Mouse (Mus musculus) common myeloid progenitor, adult 5-6 weeks (primary cell): Measurements from ENCODE around the gene Lamc3. TPM values are rescaled to one million over a fixed set of nuclear protein-coding genes. Genes with fewer than 3 reads are reported as not detected.

Source experiments
- ATAC-seq: replicated peaks from 2 replicates; pipeline ENCODE4 v1.8.0; 2016; ENCODE audit warnings: low read depth, mild to moderate bottlenecking, moderate TSS enrichment, inconsistent platforms; ENCODE audit not compliant: poor library complexity, severe bottlenecking
- total RNA-seq: library from RNA; stranded (forward); fragments of 200-1000, 187-1606 nt; gene quantifications from 2 replicates; pipeline ENCODE4 v1.2.3, GENCODE M21; 2017

Lamc3 gene
- total RNA-seq, 1 experiment from 2014 or later, result 0.14 TPM

GRCm38 (mm10) chr2:31962501-31963224 lies 75.6 kb downstream of the Lamc3 start:
- no peak; the same call in 1 of the 2 replicates for ATAC-seq

GRCm38 (mm10) chr2:31963491-31963890 lies 76.4 kb downstream of the Lamc3 start:
- ATAC-seq, result no peak

GRCm38 (mm10) chr2:31964191-31964590 lies 77.1 kb downstream of the Lamc3 start:
- ATAC-seq, result no peak

DNA sequence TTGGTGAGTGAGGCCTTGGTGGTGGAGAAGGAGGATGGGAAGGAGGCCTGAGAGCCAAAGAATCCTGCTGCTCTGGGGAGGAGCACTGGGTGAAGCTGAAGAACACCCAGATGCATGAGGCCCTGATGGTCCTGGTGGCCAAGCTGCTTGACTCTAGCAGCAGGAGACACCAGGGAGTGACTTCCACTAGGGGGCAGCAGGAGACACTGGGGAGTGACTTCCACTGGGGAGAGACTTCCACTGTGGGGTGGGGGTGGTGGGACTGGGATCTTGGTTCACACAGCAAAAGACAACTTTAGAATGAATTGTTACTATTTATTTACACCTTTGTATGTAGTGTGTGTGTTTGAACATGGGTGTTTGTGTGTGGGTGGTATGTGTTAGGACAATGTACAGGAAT lies 78.0 kb downstream of the Lamc3 start:
- peak; percentile 69 for ATAC-seq

DNA sequence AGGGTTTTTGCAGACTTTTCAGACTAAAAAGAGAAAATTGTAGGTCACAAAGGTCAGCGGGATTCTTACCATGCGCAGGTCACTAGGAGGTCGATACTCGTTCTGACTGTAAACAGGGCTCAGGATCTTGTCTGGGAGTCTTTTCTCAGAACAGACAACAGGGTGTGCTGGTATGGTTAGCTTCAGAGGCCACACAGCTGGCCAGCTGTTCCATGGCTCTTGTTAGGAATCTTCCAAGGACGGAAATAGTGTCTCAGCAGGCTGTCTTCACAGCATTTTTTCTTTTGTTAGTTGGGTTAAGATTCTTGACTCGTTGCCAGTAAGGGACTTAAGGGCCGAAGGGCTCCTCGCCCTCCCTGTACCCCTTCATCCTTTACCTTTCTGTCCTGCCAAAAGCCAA lies 79.7 kb downstream of the Lamc3 start:
- no peak for ATAC-seq

DNA sequence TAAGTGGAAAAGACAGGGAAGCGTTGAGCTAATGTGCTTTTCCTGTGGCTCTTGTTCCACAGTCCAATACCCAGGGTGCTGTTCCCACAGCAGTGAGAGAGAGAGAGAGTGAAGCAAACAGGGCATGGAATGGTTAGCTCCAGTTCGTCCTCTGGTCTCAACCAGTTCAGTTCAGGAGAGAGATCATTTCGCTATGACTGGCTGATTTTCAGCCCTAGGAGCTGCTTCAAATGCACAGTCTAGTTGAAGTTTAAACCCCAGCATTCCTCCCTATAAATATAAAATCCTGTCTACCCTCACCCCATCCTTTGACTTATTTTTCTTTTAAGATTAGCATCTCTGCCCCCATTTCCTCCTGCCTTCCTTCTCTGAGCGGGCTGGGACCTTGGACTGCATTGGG lies 85.5 kb downstream of the Lamc3 start:
- no peak for ATAC-seq

- peak; percentile 99 for ATAC-seq
These were observed 87.2 kb downstream of the Lamc3 start, which contains the start of gene Nup214 for GRCm38 (mm10) chr2:31974141-31974808. Gene Nup214, plus strand, starts transcription at chr2:31974436.

GRCm38 (mm10) chr2:31974809-31975371 lies 87.8 kb downstream of the Lamc3 start:
- ATAC-seq, result no peak

DNA sequence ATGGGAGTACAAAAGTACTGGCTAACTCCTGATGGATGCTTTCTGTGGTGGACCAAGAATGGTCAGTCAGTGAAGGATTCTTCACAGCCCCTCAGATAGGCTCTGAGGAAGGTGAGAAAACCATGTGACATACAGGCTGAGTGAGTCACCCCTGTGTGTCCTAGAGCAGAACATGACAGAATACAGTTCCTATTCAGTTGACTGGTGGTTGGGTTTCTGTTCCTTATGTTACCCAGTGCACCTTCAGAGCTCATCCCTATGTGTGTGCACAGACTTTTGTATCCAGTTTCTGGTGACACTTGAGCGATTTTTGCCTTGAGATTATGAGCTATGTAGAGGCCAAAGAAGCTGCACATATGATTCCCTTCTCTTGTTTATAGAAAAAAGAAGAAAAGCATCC lies 100.7 kb downstream of the Lamc3 start:
- no peak for ATAC-seq

DNA sequence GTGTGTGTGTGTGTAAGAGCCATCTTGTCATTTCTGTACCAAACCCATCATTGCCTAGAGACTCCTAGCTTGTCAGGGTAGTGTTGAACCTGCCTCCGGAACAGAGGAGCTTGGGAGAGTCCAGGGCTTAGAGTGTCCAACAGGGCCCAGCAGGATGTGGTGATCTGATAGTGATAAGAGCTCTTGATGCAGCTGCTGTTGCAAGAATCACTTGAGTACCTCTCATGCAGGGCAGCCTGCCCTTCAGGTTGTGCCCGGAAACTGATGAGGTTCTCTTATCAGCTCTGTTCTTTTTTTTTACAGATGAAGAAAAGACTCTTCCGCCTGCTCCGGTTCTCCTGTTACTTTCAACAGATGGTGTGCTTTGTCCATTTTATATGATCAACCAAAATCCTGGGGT lies 103.9 kb downstream of the Lamc3 start:
- ATAC-seq, result no peak

GRCm38 (mm10) chr2:31994896-31995295 lies 107.8 kb downstream of the Lamc3 start:
- no peak for ATAC-seq

DNA sequence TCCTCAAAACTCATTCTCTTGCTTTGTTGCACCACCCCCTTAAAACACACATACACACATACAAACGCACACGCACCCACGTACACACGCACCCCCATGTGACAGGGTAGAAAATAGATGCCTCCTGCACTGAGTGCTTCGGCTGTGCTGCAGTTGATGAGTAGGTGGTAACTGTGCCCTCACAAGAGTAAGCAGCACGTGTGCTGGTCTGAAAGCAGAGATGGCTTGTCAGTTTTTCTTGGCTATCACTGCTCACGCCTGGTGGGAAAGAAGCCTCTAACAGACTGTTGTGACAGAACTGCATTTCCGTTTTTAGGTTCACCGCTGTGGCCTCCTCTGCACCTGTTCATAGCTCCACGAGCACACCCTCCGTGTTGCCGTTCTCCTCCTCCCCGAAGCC lies 109.0 kb downstream of the Lamc3 start:
- ATAC-seq, result no peak

Other genes with a start within 250 kb of the Lamc3 start
- gene Prdm12, start 247.3 kb upstream of the Lamc3 start, total RNA-seq, result not detected in 2 replicates
- 80.6 and 88.3 TPM in 2 replicates for gene Exosc2, start 216.6 kb upstream of the Lamc3 start, total RNA-seq
- 30.9 and 32.4 TPM in 2 replicates for gene Abl1, start 198.9 kb upstream of the Lamc3 start, total RNA-seq
- 0.19 and 0.27 TPM in 2 replicates for gene Qrfp, start 76.7 kb upstream of the Lamc3 start, total RNA-seq
- gene Fibcd1, start 41.3 kb upstream of the Lamc3 start, total RNA-seq, result not detected in 2 replicates
- gene Aif1l, start 62.8 kb downstream of the Lamc3 start, total RNA-seq, result 0.29 and 0.91 TPM in 2 replicates
- gene Nup214, start 87.1 kb downstream of the Lamc3 start, total RNA-seq, result 31.2 and 62.2 TPM in 2 replicates
- 14.2 and 17.5 TPM in 2 replicates for gene Fam78a, start 197.6 kb downstream of the Lamc3 start, total RNA-seq
- gene Plpp7, start 208.2 kb downstream of the Lamc3 start, total RNA-seq, result 1.1 and 4.4 TPM in 2 replicates